Mouse (Mus musculus): ENCODE data around the gene Hmgcs2.

DNA sequence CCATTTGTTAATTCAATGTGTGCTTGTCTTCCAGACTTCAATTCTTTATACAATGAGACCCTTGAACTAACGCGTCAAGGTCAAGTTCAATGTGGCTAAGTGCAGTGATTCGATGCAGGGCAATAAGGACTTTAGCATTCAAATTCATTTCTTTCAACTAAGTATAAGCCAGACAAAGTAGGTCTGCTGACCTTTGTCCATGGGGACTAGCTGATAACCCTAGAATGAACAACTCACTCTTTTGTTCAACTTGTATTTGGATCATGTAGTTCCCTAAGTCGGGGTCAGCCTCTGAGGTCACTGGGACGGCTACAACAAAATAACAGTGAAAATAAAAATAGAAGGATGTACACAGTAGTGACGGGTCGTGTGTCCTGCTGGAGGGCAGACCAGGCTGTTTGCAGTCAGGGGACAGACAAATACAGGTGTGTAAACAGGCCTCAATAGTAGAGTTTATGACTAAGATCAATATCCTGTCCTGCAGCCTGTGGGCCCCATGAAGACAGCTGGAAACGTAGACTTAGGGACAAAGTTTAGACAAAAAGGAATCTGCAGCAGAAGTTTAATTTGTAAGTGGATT is 37.7 kb upstream of the Hmgcs2 start:
- TF ChIP-seq POLR2A (IDR thresholded peaks at IDR 0.05; ENCODE audit: insufficient read length, low read depth) (no peak), POLR2AphosphoS2 (IDR thresholded peaks at IDR 0.05; ENCODE audit: insufficient read length, low read depth) (no peak), MAX (IDR thresholded peaks at IDR 0.05; ENCODE audit: low read depth) (no peak), CEBPB (IDR thresholded peaks at IDR 0.05; ENCODE audit: insufficient read depth, poor library complexity, severe bottlenecking) (no peak), E2F4 (IDR thresholded peaks at IDR 0.05; ENCODE audit: insufficient read depth) (no peak), SRF (IDR thresholded peaks at IDR 0.05; ENCODE audit: control insufficient read depth, insufficient read length, low read depth) (no peak), MYOD1 (IDR thresholded peaks at IDR 0.05; ENCODE audit: control insufficient read depth in 1 of 3, insufficient read length in 2 of 3, low read depth in 2 of 3) (no peak)

All from myocyte (in vitro differentiated cells).